Mouse (Mus musculus): ENCODE results near the gene Gm3604.

- TF ChIP-seq ZC3H11A (IDR thresholded peaks at IDR 0.05; ENCODE audit: borderline replicate concordance, low read depth, low read length): no peak
- no peak for TF ChIP-seq HCFC1 (IDR thresholded peaks at IDR 0.05; ENCODE audit: borderline replicate concordance, insufficient read depth, low read length)
Measured at GRCm38 (mm10) chr13:62331786-62332185, 51.2 kb downstream of the Gm3604 start.
